Mouse (Mus musculus): ENCODE measurements around the gene Ube3b.

The Ube3b gene

DNA sequence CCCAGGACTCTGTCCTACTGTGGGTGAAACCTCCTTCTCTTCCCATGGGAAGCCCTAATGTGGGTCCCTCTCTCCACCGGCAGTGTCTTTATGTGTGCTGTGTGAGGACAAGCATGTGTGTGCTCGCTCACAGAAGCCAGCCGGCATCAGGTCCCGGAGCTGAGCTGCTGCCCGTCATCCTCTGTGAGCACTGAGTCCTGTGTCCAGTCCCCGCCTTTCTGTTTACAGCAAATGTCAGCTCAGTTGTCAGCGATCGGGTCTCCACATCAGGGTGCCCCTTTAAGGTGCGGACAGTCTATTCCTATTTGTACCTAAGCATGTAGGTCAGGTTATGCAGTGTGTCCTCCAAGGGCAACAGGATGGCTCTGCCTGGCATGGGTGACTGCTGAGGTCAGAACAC lies 6.8 kb upstream of the Ube3b start:
- no peak for DNase-seq (ENCODE audit: low spot score)

DNA sequence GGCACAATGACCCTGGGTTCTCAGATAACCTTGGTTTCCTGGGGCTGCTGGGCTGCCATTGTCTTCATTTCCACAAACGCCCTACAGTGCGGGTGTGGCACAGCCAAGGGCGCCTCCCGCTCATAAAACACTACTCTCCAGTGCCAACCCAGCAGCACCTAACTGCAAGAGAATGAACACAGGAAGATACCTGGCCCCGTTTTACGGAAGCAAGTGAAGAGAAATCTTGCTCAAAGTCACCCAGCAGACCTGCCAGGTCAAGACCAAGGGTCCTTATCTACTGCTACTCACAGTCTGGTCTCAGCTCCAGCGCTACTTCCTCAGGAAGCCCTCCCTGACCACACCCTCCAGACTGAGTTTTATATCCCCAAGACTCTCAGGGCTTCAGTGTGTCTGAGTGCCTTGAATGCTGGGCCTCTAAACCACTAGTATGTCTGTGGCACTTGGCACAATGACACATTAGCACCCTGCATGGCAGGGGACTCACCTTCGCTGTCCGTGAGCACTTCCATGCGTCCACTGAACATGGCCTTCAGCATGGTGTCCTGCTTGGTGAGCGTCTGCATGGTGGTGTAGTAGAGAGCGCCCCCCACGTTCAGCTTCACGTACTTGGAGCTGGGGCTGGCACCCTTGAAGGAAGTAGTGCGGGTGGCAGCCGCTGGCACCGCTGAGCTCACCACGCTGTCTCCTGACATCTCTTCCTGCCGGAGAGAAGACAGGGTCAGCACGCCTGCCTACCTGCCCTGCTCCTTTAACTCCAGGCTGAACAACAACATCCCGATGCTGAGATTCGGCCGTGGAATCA lies 5.8 kb upstream of the Ube3b start:
- DNase-seq (ENCODE audit: low spot score) = no peak

DNA sequence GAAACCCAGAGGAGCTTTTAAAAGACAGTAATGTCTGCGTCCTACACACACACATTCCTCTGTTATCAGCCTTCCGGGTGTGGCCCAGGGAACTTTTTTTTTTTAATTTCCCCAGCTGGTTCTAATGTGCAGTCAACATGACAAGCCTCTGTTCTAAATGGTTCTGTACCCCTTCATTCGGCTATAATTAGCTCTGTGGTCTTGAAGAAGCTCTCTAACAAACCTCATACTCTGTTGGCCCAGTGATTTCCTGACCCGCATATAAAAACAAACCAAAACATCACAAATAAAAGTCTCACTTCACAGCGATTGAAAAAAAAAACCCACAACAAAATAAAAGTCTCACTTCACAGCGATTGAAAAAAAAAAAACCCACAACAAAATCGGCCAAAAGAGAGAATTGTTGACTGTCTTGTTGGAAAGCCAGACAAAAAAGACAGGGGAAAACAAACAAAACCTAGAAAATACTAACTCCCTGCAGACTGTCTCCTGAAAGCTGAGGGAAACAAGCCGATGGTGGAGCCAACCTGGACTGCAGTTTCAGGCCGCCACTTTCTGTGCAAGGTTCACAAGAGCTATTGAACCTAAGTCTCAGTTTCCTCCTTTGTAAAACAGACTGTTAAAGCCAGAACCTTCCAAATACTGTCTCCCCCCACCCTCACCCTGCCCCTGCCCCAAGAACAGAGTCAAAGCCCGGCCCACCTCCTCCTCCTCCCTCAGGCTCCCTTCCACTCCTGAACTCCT lies 2.1 kb upstream of the Ube3b start:
- DNase-seq (ENCODE audit: low spot score) = no peak

DNA sequence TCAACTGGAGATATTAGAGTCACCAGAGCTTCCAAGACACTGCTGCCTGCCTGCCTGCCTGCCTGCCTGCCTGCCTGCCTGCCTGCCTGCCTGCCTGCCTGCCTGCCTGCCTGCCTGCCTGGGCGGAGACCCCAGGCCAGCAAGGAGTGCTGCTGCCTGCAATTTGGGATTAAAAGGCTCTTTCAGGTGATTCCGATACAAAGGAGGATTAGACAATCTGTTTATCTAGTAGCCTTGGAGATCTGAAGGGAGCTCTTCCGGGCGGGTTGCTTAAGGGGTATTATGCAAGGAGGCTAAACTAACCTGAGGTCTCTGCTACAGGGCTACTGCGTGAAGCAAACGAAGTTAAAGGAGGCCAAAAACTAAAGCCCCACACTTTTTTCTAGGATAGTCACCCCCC lies 1.5 kb upstream of the Ube3b start:
- no peak for DNase-seq (ENCODE audit: low spot score)

DNA sequence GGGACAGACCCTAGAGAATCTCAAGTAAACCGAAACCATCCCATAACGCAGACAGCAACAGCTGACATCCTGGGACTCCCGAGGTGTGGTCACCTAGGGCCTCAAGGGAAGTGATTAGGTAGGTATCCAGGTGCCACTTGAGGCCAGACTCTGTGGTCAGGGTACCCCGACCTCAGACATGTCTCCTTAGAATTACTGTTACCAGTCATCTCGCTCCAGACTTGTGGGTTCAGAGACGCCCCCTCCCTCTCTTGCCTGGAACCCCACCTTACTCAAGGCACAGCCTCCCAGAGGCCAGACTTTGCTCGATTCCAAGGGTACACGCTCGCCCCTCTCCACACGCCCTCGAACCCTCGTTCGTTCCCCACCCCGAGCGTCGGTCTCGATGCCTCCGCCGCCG lies 644 bp upstream of the Ube3b start:
- DNase-seq (ENCODE audit: low spot score) = no peak

DNA sequence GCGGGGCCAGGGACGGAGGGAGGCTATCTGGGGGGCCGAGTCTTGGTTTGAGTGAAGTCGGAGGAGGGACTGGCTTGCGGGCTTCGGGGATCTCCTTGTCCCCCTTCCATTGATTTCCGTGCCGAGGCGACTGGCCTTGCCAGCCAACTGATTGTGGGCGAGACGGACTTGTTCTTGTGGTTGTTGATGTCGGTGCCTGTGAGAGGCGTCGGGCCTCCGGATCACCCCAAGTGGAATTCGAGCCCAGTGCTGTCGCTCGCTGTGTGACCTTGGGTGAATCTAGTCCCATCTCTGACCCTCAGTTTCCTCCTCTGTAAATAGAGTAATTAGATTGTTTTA lies 575 bp downstream of the Ube3b start:
- DNase-seq (ENCODE audit: low spot score) = no peak

DNA sequence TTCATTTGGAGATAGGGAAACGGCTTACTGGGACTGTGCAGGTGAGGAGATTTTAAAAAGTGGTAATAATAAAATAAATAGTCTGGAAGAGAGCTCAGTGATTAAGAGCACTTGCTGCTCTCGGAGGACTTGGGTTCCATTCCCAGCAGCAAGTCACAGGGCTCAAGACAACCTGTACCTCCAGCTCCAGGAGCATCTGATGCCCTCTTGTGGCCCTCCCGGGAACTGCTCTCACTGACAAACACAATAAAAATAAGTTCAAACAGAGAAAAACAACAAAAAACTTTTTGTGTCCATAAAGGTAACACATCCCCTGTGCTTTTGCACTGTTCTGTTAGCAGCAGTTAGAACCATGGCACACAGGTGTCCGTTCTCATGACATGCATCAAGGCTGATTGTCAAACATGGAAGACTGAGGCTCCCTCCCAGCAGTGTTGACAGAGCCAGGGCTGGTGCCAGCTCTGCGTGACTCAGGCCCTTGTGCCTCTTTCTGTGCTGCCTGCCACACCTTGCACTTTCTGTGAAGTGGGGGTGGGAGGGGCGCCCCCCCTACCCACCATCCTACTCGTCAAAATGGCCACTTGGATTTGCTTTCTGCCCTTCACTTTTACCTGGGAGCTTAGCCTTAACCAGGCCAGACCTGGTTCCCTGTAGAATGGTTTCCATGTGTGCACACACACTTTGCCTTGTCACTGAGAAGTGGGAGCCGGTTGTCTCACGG lies 2.9 kb downstream of the Ube3b start:
- DNase-seq (ENCODE audit: low spot score) = no peak

DNA sequence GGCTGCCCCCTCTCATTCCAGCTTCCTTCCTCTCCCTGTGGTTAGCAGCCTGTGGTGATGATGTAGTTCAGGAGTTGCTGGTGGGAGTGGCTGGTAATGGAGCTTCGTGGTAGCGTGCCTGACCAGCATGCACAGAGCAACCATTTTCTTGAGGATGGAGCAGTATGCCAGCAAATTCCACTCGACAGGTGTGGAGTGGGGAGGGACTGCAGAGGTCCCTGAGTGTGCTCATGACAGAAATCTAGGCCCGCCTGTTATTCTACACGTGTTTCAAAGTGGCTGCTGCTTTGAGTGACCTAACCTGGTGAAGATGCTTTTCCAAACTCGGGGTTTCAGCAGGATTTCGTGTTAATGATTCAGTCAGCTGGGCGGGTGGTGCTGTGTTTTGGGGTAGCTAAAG lies 4.0 kb downstream of the Ube3b start:
- no peak for DNase-seq (ENCODE audit: low spot score)

DNA sequence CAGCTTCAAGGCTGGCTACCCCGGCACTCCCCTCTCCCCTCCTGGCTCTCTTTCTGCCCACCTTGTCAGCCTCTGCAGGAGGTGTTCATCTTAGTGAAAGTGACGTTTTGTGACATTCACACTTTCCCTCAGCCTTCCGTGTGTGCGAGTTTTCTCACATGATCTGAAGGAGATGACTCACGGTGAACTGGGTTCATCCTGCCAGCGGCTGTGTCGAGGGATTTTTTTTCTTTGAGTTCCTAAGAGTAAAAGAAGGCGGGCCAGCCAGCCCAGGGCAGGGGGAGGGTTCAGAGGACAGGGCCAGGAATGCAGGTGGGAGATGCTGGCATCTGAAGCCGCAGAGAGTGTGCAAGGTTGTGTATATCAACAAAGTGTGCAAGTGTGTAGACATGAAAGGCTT lies 12.8 kb downstream of the Ube3b start:
- no peak for DNase-seq (ENCODE audit: low spot score)

DNA sequence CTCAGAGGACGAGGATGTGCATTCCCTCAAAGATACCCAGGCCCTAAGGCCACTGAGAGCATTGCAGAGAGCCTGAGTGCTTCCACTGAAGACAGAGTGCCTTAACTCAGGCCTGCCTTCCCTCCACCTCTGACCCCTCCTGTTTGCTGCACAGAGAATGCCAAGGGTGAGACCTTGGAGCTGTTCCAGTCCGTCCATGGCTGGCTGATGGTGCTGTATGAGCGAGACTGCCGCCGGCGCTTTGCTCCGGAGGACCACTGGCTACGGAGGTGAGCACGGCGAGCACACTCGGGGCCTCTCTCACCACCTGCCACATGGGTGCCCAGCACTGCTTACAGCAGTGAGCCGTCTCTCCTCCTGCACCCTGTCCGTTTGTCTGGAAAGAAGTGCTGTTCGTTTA lies 26.2 kb downstream of the Ube3b start:
- no peak for DNase-seq (ENCODE audit: low spot score)

DNA sequence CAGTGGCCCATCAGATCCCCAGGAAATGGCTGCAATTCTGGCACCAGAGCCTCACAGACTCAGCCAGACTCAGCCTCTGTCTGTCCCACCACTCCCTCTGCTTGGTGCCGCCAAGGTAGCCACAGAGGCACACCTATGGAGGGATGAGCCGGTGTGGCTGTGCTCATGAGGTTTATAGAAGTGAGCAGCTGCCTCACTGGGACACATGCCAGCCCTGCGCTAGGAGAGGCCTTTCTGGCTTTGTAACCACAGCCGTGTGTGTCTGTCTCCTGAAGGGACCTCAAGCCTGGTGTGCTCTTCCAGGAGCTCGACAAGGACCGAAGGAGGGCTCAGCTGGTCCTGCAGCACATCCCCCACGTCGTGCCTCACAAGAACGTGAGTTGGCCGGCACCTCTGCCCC lies 26.9 kb downstream of the Ube3b start:
- no peak for DNase-seq (ENCODE audit: low spot score)

DNA sequence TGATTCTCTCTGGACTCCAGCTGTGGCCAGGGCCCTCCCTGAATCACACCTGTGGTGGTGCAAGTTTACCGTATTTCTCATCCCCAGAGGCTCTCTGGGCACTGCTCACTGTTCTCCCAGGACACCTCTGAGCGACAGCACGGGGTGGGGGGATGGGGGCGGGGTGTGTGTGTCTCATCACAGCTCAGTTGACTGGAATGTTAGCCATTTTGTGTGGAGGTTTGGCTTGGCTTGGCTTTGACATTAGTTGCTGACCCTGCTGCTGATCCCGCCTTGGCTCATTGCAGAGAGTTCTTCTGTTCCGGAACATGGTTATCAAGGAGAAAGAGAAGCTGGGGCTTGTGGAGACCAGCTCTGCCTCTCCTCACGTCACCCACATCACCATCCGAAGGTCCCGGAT lies 27.4 kb downstream of the Ube3b start:
- DNase-seq (ENCODE audit: low spot score) = no peak

DNA sequence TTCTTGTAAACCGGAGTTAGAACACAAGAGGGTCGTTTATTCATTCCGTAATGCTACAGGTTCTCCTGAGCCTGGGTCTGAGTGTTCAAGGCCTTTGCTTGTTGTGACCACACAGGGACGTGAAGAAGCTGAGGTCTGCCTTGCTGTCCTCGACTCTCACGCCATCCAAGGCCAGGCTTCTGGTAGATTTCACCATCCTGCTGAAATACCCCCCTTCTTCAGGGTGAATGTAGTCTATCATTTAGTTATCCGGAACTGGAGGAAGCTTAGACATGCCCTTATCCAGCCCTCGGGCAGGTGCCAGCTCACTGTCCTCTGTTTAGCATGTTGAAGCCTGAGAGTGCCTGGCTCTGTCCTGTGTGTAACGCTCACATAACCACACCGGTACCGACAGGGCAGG lies 28.4 kb downstream of the Ube3b start:
- DNase-seq (ENCODE audit: low spot score) = no peak

DNA sequence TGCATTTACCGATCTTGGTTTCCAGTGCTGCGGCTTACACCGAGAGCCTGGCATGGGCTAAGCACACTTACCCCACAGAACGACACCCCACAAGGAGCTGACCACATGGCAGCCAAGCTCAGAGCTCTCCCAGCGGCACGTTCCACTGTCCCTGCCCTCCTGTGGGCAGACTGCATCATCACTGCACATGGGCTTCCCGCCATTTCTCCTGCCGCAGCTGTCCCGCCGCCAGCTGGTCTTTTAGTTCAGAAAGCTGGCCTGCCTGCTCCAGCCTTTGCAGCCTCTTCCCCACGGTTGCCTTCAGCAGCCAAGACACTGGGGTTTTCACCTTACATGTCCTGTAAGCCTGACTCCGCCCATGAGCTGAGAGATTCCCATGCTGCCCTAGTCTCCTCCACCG lies 30.0 kb downstream of the Ube3b start:
- no peak for DNase-seq (ENCODE audit: low spot score)

DNA sequence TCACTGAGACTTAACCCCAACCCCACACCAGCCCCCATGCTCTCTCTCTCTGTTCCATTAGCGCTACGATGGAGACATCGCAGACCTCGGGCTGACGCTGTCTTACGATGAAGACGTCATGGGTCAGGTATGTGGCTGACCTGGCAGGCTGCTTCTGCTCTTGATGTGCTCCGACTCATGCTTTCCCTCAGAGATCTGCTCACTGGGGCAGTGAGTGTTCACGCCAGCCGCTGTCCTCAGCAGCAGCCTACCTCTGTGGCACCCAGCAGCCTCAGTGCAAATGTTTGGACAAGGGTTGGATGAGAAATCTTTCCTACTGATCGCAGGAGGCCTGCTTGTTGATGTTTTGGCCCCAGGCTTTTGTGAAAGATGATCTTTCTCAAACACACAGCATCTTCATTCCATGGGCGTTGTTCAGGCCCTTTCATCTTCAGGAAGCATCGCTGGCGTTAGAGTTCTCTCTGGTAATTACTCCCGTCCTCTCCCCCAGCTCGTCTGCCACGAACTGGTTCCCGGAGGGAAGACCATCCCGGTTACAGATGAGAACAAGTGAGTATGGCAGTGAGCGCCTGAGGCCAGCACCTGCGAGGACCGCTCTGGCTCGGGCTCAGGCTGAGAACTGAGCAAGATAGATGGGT lies 32.1 kb downstream of the Ube3b start:
- no peak for DNase-seq (ENCODE audit: low spot score)

DNA sequence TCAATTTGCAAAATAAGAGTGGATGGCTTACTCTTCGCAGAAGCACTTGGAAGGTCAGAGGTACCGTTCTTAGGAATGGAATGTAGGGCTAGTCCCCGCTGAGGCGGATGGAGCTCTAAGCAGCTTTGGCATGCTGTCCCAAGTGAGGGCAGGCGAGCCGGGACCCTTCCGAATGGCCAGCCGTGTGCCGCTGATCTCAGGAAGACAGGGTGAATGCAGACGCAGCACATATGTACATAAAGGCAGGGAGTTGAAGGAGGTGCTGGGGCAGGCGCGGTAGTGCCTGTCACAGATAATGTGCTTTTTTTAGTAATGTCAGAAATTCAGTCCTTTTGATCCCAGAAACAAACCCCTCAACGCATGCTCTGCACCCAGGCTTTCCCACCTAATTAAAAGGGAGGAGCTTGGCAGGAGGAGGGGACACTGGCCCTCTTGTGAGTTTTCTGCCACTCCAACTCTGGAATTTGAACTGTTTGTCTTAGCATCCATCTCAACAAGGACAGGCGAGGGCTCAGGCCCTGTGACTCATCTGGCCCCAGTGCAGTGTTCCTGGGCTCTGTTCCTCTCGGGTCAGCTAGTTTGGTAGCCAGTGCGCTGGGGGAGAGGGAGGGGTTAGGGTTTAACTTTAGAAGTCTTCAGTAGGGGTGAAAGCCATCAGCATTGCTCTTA lies 32.8 kb downstream of the Ube3b start:
- no peak for DNase-seq (ENCODE audit: low spot score)

DNA sequence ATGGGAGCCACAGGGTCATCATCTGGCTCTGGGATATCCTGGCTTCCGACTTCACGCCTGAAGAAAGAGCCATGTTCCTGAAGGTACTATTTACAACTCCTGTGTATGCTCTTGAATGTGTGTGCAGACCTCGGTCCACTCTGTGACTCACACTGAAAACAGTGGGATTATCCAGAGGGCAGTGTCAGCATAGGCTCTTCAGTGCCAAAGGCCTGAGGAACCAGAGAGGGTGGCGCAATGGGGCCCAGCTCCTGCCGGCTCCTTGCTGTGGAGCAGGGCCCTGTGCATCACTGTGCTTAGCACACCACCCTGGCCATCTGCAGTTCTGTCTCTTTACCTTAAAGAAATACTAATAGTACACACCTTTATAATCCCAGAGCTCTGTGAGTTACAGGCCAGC lies 35.2 kb downstream of the Ube3b start:
- no peak for DNase-seq (ENCODE audit: low spot score)

DNA sequence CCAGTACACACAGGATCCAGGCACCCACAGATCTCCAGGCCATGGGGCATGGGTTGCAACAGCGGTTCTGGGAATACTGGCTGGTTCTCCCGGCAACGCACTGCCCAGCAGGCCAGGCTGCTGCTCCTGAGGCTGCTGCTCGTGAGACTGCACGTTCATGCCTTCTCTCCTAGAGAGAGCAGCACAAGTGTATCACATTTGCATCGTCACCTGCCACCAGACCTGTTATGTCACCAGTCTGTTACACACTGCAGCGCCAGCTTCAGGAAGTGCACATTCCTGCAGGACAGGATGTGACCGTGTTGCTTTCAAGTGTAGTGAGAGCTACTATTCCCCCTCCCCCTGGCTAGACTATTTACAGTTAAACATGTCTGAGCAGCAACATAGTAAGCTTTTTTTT lies 36.4 kb downstream of the Ube3b start:
- no peak for DNase-seq (ENCODE audit: low spot score)

DNA sequence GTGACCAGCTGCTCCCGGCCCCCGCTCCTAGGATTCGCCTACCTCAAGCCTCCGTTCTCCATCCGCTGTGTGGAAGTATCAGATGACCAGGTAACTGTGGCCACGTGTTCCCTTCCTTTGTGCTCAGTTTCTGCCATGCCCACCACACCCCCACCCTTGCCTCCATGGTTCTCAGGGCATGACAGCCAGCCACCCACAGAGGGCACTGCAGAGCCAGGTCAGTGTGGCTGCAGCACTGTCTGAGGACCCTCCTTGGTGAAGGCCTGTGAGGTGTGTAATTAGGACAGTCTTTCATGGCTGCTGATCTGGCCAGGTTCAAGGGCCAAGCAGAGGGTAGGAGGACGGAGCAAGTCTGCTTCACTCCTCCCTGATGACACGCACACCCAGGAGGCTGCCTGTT lies 38.1 kb downstream of the Ube3b start:
- DNase-seq (ENCODE audit: low spot score) = no peak

DNA sequence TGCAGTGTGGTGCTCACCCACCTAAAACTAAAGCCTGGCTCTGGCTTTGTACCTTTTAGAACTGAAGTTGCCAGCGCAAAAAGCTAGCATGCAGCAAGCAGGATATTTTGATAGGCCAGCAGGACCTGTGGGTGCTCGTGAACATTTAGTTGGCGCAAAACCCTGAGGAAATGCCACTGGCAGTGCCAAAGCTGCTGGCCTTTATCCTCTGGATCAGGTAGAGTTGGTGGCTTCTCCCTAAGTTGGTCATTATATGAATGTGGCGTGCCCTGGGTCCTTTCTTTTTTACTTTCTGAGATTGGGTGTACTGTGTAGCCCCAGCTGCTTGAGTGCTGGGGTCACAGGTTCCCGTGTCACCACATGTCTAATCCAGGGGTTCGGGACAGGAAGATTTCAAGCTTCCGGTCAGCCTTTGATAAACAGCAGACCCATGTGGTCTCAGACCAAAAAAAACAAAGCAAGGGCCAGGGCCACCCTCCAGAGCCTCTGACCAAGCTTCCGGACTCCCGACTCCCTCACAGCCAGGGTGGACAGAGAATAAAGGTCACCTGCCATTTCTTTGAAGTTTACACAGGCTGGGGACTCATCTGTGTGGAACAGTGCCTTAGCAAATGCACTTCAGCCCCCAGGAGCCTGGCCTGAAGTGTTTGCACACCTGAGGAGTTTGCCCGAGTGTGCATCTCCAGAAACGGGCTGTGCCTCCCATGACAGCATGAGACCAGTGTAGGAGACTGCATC lies 41.3 kb downstream of the Ube3b start:
- DNase-seq (ENCODE audit: low spot score) = no peak

DNA sequence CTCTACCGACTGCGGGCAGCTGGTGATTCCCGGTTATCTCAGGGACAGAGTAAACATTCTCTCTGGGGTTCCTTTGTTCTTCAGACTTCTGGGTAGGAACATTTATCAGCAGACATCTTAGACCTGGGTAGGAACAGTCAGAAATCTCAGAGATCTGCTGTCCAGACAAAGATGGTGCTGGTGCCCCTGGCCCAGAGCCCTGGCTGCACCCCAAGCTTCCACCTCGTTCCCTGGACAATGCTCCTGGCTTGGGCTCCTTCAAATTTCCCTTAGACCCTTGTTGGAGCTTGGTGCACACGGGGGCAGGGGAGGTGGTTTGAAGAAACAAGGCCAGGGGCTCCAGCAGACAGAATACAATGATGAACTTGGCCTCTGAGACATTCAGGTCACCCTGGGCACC lies 42.2 kb downstream of the Ube3b start:
- no peak for DNase-seq (ENCODE audit: low spot score)

DNA sequence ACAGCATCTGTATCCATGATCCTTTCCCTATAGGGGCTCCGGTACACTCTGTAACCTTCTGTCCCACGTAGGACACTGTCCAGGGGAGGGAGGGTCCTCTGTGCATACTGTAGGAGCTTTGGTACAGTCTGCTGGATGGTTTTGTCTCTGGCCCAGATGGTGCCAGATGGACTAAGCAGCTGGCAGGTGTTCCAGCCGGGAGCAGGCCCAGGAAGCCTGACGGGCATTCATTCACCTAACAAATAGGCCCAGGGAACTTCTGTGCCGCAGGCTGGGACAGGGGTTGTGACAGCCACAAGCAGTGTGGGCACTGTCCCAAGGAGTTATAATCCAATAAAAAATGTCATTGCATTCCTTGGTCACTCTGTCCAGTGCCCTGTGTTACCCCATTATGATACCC lies 43.6 kb downstream of the Ube3b start:
- DNase-seq (ENCODE audit: low spot score) = no peak
